Mouse (Mus musculus) liver, embryonic 13.5 days (tissue): ENCODE data around the gene C1qbp. TPM values are rescaled to one million over a fixed set of nuclear protein-coding genes. Genes with fewer than 3 reads are reported as not detected.

Experiments
- ATAC-seq: fragments of 200-750 bp; cut with Nextera tagmentation; 2 replicates; pipeline ENCODE4 v1.8.0; 2017; ENCODE audit warnings: low read depth, mild to moderate bottlenecking, moderate number of reproducible peaks, moderate library complexity
- DNase-seq: peaks from one replicate; pipeline ENCODE4 v3.0.0; 2022
- H3K27ac ChIP-seq: fragments of 300-500 bp; sonication (generic); 2 replicates; pipeline ENCODE4 v1.5.1; 2015; ENCODE audit warnings: moderate library complexity, mild to moderate bottlenecking, inconsistent platforms
- H3K27me3 ChIP-seq: fragments of 300-500 bp; sonication (generic); 2 replicates; pipeline ENCODE4 v1.6.1; 2015; ENCODE audit warnings: mild to moderate bottlenecking, inconsistent platforms
- H3K36me3 ChIP-seq: fragments of 300-500 bp; sonication (generic); 2 replicates; pipeline ENCODE4 v1.6.1; 2015; ENCODE audit warnings: mild to moderate bottlenecking, inconsistent platforms
- H3K4me1 ChIP-seq: fragments of 300-500 bp; sonication (generic); replicated peaks from 2 replicates; pipeline ENCODE4 v1.6.1; 2015; ENCODE audit warnings: inconsistent platforms
- H3K4me2 ChIP-seq: fragments of 300-500 bp; sonication (generic); 2 replicates; pipeline ENCODE4 v1.6.1; 2015; ENCODE audit warnings: inconsistent platforms, mild to moderate bottlenecking, moderate library complexity
- H3K4me3 ChIP-seq: fragments of 300-500 bp; sonication (generic); replicated peaks from 2 replicates; pipeline ENCODE4 v1.5.1; 2015; ENCODE audit warnings: mild to moderate bottlenecking, inconsistent platforms
- H3K9ac ChIP-seq: fragments of 300-500 bp; sonication (generic); 2 replicates; pipeline ENCODE4 v1.6.1; 2015; ENCODE audit warnings: mild to moderate bottlenecking, inconsistent platforms
- H3K9me3 ChIP-seq: fragments of 300-500 bp; sonication (generic); replicated peaks from 2 replicates; pipeline ENCODE4 v1.6.1; 2016; ENCODE audit warnings: inconsistent platforms
- WGBS: fragments of 180-500 bp; shearing (Covaris S2); methylation state at CpG from one replicate; pipeline ENCODE4 v1.1.7; 2015; ENCODE audit not compliant: insufficient replicate concordance; 5-methylcytosine and 5-hydroxymethylcytosine counted together
- polyA plus RNA-seq: library from polyadenylated mRNA; unstranded; fragments of >200 nt; fragmentation: Nextera tagmentation; extraction: Ambion mirVana; gene quantifications from 2 replicates; pipeline ENCODE4 v1.2.1, GENCODE M21; 2015

C1qbp gene
- 321 and 342 TPM in 2 replicates for polyA plus RNA-seq

GRCm38 (mm10) chr11:70982557-70983228 lies at the start of gene C1qbp:
Gene C1qbp, minus strand, starts transcription at chr11:70983026.
- Histone ChIP-seq H3K27ac (peak within 1 kb of the TSS; percentile 72), H3K4me2 (peak within 1 kb of the TSS; percentile 95), H3K36me3 (peaks cover 69% of the 10 kb centered on the region), H3K9ac (peak within 1 kb of the TSS; percentile 88), H3K4me3 (peak within 1 kb of the TSS; percentile 95), H3K4me1 (peaks cover 40% of the 10 kb centered on the region), H3K9me3 (no peaks in the 10 kb centered on the region), H3K27me3 (no peaks in the 10 kb centered on the region)
- peak; percentile 94 for ATAC-seq
- peak; percentile 91 for DNase-seq
- under 1% methylated on average over 54 of the region's 64 CpGs for WGBS

GRCm38 (mm10) chr11:71032070-71032469 lies 49.2 kb upstream of the C1qbp start:
- DNase-seq: no peak
- Histone ChIP-seq H3K9me3 (no peaks in the 10 kb centered on the region), H3K4me2 (no peak overlapping the region), H3K9ac (no peak overlapping the region), H3K27me3 (peaks cover 26% of the 10 kb centered on the region), H3K36me3 (peaks cover 21% of the 10 kb centered on the region), H3K4me1 (peaks cover 11% of the 10 kb centered on the region), H3K4me3 (peak overlapping the region; percentile 45), H3K27ac (no peak overlapping the region)
- no peak for ATAC-seq
- WGBS: 45% methylated on average over 7 of the region's 7 CpGs

- no peak for ATAC-seq
- H3K36me3 ChIP-seq: peaks cover 46% of the 10 kb centered on the region
- DNase-seq: no peak
- WGBS: 66% methylated on average over 3 of the region's 3 CpGs
- no peak overlapping the region for H3K27ac ChIP-seq
- H3K9ac ChIP-seq: no peak overlapping the region
- H3K4me1 ChIP-seq: peaks cover 11% of the 10 kb centered on the region
- no peak overlapping the region for H3K4me3 ChIP-seq
- H3K4me2 ChIP-seq: no peak overlapping the region
- peaks cover 26% of the 10 kb centered on the region for H3K27me3 ChIP-seq
- H3K9me3 ChIP-seq: no peaks in the 10 kb centered on the region
These were observed 46.7 kb upstream of the C1qbp start for GRCm38 (mm10) chr11:71029403-71030118.

- Histone ChIP-seq H3K27me3 (peaks cover 20% of the 10 kb centered on the region), H3K4me2 (no peak overlapping the region), H3K4me3 (no peak overlapping the region), H3K36me3 (peaks cover 57% of the 10 kb centered on the region), H3K9ac (no peak overlapping the region), H3K27ac (no peak overlapping the region), H3K4me1 (peaks cover 12% of the 10 kb centered on the region), H3K9me3 (no peaks in the 10 kb centered on the region)
- WGBS: 70% methylated on average over 3 of the region's 3 CpGs
- ATAC-seq (no peak), DNase-seq (no peak)
These were observed 45.5 kb upstream of the C1qbp start for GRCm38 (mm10) chr11:71028280-71028679.

GRCm38 (mm10) chr11:71019201-71020068 lies 36.6 kb upstream of the C1qbp start, which contains the start of the genes Mis12 and Derl2:
Gene Mis12, plus strand, starts transcription at chr11:71019611.
Gene Derl2, minus strand, starts transcription at chr11:71019841.
- H3K27ac ChIP-seq: peak within 1 kb of the TSS; percentile 93
- WGBS: under 1% methylated on average over 70 of the region's 71 CpGs
- H3K4me2 ChIP-seq: peak within 1 kb of the TSS; percentile 89
- H3K27me3 ChIP-seq: no peaks in the 10 kb centered on the region
- peaks cover 53% of the 10 kb centered on the region for H3K4me1 ChIP-seq
- peaks cover 29% of the 10 kb centered on the region for H3K36me3 ChIP-seq
- peak; percentile 97 for ATAC-seq
- H3K4me3 ChIP-seq: peak within 1 kb of the TSS; percentile 82
- H3K9ac ChIP-seq: peak within 1 kb of the TSS; percentile 88
- H3K9me3 ChIP-seq: no peaks in the 10 kb centered on the region
- DNase-seq: peak; percentile 99

GRCm38 (mm10) chr11:71018416-71019200 lies 35.8 kb upstream of the C1qbp start:
- H3K36me3 ChIP-seq: peaks cover 30% of the 10 kb centered on the region
- peak overlapping the region; percentile 82 for H3K4me2 ChIP-seq
- no peaks in the 10 kb centered on the region for H3K9me3 ChIP-seq
- peak overlapping the region; percentile 85 for H3K9ac ChIP-seq
- H3K4me1 ChIP-seq: peaks cover 53% of the 10 kb centered on the region
- 5% methylated on average over 28 of the region's 28 CpGs for WGBS
- peak overlapping the region; percentile 82 for H3K4me3 ChIP-seq
- peak overlapping the region; percentile 76 for H3K27ac ChIP-seq
- no peaks in the 10 kb centered on the region for H3K27me3 ChIP-seq
- no peak for DNase-seq
- peak; percentile 9 for ATAC-seq

- Histone ChIP-seq H3K9me3 (no peaks in the 10 kb centered on the region), H3K4me2 (no peak overlapping the region), H3K9ac (no peak overlapping the region), H3K27ac (no peak overlapping the region), H3K4me1 (peaks cover 41% of the 10 kb centered on the region), H3K27me3 (no peaks in the 10 kb centered on the region), H3K4me3 (no peak overlapping the region), H3K36me3 (peaks cover 28% of the 10 kb centered on the region)
- ATAC-seq: no peak
- WGBS: 78% methylated on average over 1 of the region's 1 CpGs
- DNase-seq: no peak
These were observed 34.2 kb upstream of the C1qbp start for GRCm38 (mm10) chr11:71017051-71017450.

GRCm38 (mm10) chr11:71012743-71013142 lies 29.9 kb upstream of the C1qbp start:
- H3K36me3 ChIP-seq: peaks cover 58% of the 10 kb centered on the region
- no peak overlapping the region for H3K9ac ChIP-seq
- H3K4me1 ChIP-seq: peaks cover 18% of the 10 kb centered on the region
- H3K4me2 ChIP-seq: no peak overlapping the region
- H3K4me3 ChIP-seq: no peak overlapping the region
- DNase-seq (no peak), ATAC-seq (peak; percentile 84)
- peak overlapping the region; percentile 64; the same call in 1 of the 2 replicates for H3K27ac ChIP-seq
- no peaks in the 10 kb centered on the region for H3K9me3 ChIP-seq
- WGBS: 76% methylated on average over 7 of the region's 7 CpGs
- no peaks in the 10 kb centered on the region for H3K27me3 ChIP-seq

GRCm38 (mm10) chr11:71008321-71008720 lies 25.5 kb upstream of the C1qbp start:
- DNase-seq: no peak
- H3K36me3 ChIP-seq: peaks cover 53% of the 10 kb centered on the region
- H3K9ac ChIP-seq: no peak overlapping the region
- H3K4me2 ChIP-seq: no peak overlapping the region
- no peaks in the 10 kb centered on the region for H3K9me3 ChIP-seq
- H3K27me3 ChIP-seq: no peaks in the 10 kb centered on the region
- ATAC-seq: no peak
- no peak overlapping the region for H3K4me3 ChIP-seq
- H3K27ac ChIP-seq: no peak overlapping the region
- 68% methylated on average over 3 of the region's 3 CpGs for WGBS
- H3K4me1 ChIP-seq: peaks cover 12% of the 10 kb centered on the region

- no peak for DNase-seq
- ATAC-seq: no peak
- 81% methylated on average over 7 of the region's 7 CpGs for WGBS
- peaks cover 51% of the 10 kb centered on the region for H3K36me3 ChIP-seq
- no peak overlapping the region for H3K27ac ChIP-seq
- H3K4me2 ChIP-seq: no peak overlapping the region
- H3K9me3 ChIP-seq: no peaks in the 10 kb centered on the region
- no peak overlapping the region for H3K4me3 ChIP-seq
- peaks cover 17% of the 10 kb centered on the region for H3K4me1 ChIP-seq
- H3K9ac ChIP-seq: no peak overlapping the region
- H3K27me3 ChIP-seq: no peaks in the 10 kb centered on the region
These were observed 25.0 kb upstream of the C1qbp start for GRCm38 (mm10) chr11:71007831-71008230.
